Mouse (Mus musculus): ENCODE data around the gene Rnase9. TPM values are rescaled to one million over a fixed set of nuclear protein-coding genes. Genes with fewer than 3 reads are reported as not detected.

Gene Rnase9
- polyA plus RNA-seq, 1 experiment from 2014 or later: not detected

- Histone ChIP-seq H3K4me2 (replicated peaks; ENCODE audit: low read depth) (no peak overlapping the region), H3K27ac (ENCODE audit: low read depth, low read length) (no peak overlapping the region), H3K9me3 (ENCODE audit: control insufficient read depth) (no peaks in the 10 kb centered on the region), H3K27me3 (replicated peaks; ENCODE audit: control insufficient read depth, insufficient read depth, low read length) (no peaks in the 10 kb centered on the region), H3K9ac (ENCODE audit: low read depth, low read length) (no peak overlapping the region), H3K4me1 (replicated peaks; ENCODE audit: control insufficient read depth, insufficient read depth, low read length) (no peaks in the 10 kb centered on the region), H3K4me3 (ENCODE audit: low read depth, low read length) (no peak overlapping the region), H3K36me3 (ENCODE audit: control insufficient read depth, insufficient read depth) (no peaks in the 10 kb centered on the region)
- ATAC-seq: no peak
- WGBS: 73% methylated on average over 13 of the region's 13 CpGs
- TF ChIP-seq CTCF (IDR thresholded peaks at IDR 0.05; ENCODE audit: low read depth): no peak
Observed at GRCm38 (mm10) chr14:51054243-51055237, 12.9 kb upstream of the Rnase9 start.

- no peak for ATAC-seq
- 57% methylated on average over 5 of the region's 5 CpGs for WGBS
- Histone ChIP-seq H3K27ac (ENCODE audit: low read depth, low read length) (no peak overlapping the region), H3K9me3 (ENCODE audit: control insufficient read depth) (no peaks in the 10 kb centered on the region), H3K4me3 (ENCODE audit: low read depth, low read length) (no peak overlapping the region), H3K4me2 (replicated peaks; ENCODE audit: low read depth) (no peak overlapping the region), H3K27me3 (replicated peaks; ENCODE audit: control insufficient read depth, insufficient read depth, low read length) (no peaks in the 10 kb centered on the region), H3K9ac (ENCODE audit: low read depth, low read length) (no peak overlapping the region), H3K36me3 (ENCODE audit: control insufficient read depth, insufficient read depth) (no peaks in the 10 kb centered on the region), H3K4me1 (replicated peaks; ENCODE audit: control insufficient read depth, insufficient read depth, low read length) (no peaks in the 10 kb centered on the region)
- TF ChIP-seq CTCF (IDR thresholded peaks at IDR 0.05; ENCODE audit: low read depth): no peak
Observed at GRCm38 (mm10) chr14:51053176-51053575, 11.5 kb upstream of the Rnase9 start.

GRCm38 (mm10) chr14:51051941-51052340 is 10.3 kb upstream of the Rnase9 start:
- no peak for ATAC-seq

GRCm38 (mm10) chr14:51050063-51050462 is 8.4 kb upstream of the Rnase9 start, which contains the start of gene Rnase11:
Rnase11 (minus strand) TSS chr14:51050163.
- H3K9ac ChIP-seq (ENCODE audit: low read depth, low read length): no peak within 1 kb of the TSS
- H3K4me1 ChIP-seq (replicated peaks; ENCODE audit: control insufficient read depth, insufficient read depth, low read length): no peaks in the 10 kb centered on the region
- no peak within 1 kb of the TSS for H3K4me3 ChIP-seq (ENCODE audit: low read depth, low read length)
- H3K36me3 ChIP-seq (ENCODE audit: control insufficient read depth, insufficient read depth): no peaks in the 10 kb centered on the region
- H3K9me3 ChIP-seq (ENCODE audit: control insufficient read depth): no peaks in the 10 kb centered on the region
- WGBS: 79% methylated on average over 2 of the region's 2 CpGs
- no peak for ATAC-seq
- H3K27me3 ChIP-seq (replicated peaks; ENCODE audit: control insufficient read depth, insufficient read depth, low read length): no peaks in the 10 kb centered on the region
- no peak within 1 kb of the TSS for H3K4me2 ChIP-seq (replicated peaks; ENCODE audit: low read depth)
- no peak for TF ChIP-seq CTCF (IDR thresholded peaks at IDR 0.05; ENCODE audit: low read depth)
- no peak within 1 kb of the TSS for H3K27ac ChIP-seq (ENCODE audit: low read depth, low read length)

More at GRCm38 (mm10) chr14:51051941-51052340, 10.3 kb upstream of the Rnase9 start:
- H3K4me1 ChIP-seq (replicated peaks; ENCODE audit: control insufficient read depth, insufficient read depth, low read length): no peaks in the 10 kb centered on the region
- no peak overlapping the region for H3K4me3 ChIP-seq (ENCODE audit: low read depth, low read length)
- H3K27me3 ChIP-seq (replicated peaks; ENCODE audit: control insufficient read depth, insufficient read depth, low read length): no peaks in the 10 kb centered on the region
- no peaks in the 10 kb centered on the region for H3K9me3 ChIP-seq (ENCODE audit: control insufficient read depth)
- no peak overlapping the region for H3K27ac ChIP-seq (ENCODE audit: low read depth, low read length)
- TF ChIP-seq CTCF (IDR thresholded peaks at IDR 0.05; ENCODE audit: low read depth): no peak
- WGBS: 61% methylated on average over 5 of the region's 5 CpGs
- no peak overlapping the region for H3K9ac ChIP-seq (ENCODE audit: low read depth, low read length)
- H3K4me2 ChIP-seq (replicated peaks; ENCODE audit: low read depth): no peak overlapping the region
- H3K36me3 ChIP-seq (ENCODE audit: control insufficient read depth, insufficient read depth): no peaks in the 10 kb centered on the region

- ATAC-seq: no peak
- no peak overlapping the region for H3K4me2 ChIP-seq (replicated peaks; ENCODE audit: low read depth)
- no peaks in the 10 kb centered on the region for H3K27me3 ChIP-seq (replicated peaks; ENCODE audit: control insufficient read depth, insufficient read depth, low read length)
- no peak overlapping the region for H3K9ac ChIP-seq (ENCODE audit: low read depth, low read length)
- 35% methylated on average over 5 of the region's 5 CpGs for WGBS
- H3K9me3 ChIP-seq (ENCODE audit: control insufficient read depth): no peaks in the 10 kb centered on the region
- no peaks in the 10 kb centered on the region for H3K36me3 ChIP-seq (ENCODE audit: control insufficient read depth, insufficient read depth)
- H3K4me3 ChIP-seq (ENCODE audit: low read depth, low read length): no peak overlapping the region
- no peaks in the 10 kb centered on the region for H3K4me1 ChIP-seq (replicated peaks; ENCODE audit: control insufficient read depth, insufficient read depth, low read length)
- H3K27ac ChIP-seq (ENCODE audit: low read depth, low read length): no peak overlapping the region
- TF ChIP-seq CTCF (IDR thresholded peaks at IDR 0.05; ENCODE audit: low read depth): no peak
Observed at GRCm38 (mm10) chr14:51047846-51048245, 6.2 kb upstream of the Rnase9 start.

- 83% methylated on average over 4 of the region's 4 CpGs for WGBS
Observed at GRCm38 (mm10) chr14:51036214-51036613, 5.5 kb downstream of the Rnase9 start.

More at GRCm38 (mm10) chr14:51036214-51036613, 5.5 kb downstream of the Rnase9 start:
- H3K9ac ChIP-seq (ENCODE audit: low read depth, low read length): no peak overlapping the region
- H3K27ac ChIP-seq (ENCODE audit: low read depth, low read length): no peak overlapping the region
- H3K36me3 ChIP-seq (ENCODE audit: control insufficient read depth, insufficient read depth): no peaks in the 10 kb centered on the region
- H3K4me1 ChIP-seq (replicated peaks; ENCODE audit: control insufficient read depth, insufficient read depth, low read length): no peaks in the 10 kb centered on the region
- ATAC-seq: no peak
- no peaks in the 10 kb centered on the region for H3K9me3 ChIP-seq (ENCODE audit: control insufficient read depth)
- no peak overlapping the region for H3K4me2 ChIP-seq (replicated peaks; ENCODE audit: low read depth)
- no peaks in the 10 kb centered on the region for H3K27me3 ChIP-seq (replicated peaks; ENCODE audit: control insufficient read depth, insufficient read depth, low read length)
- TF ChIP-seq CTCF (IDR thresholded peaks at IDR 0.05; ENCODE audit: low read depth): no peak
- no peak overlapping the region for H3K4me3 ChIP-seq (ENCODE audit: low read depth, low read length)

Measured in intestine, postnatal 0 days (tissue).